Mouse (Mus musculus) limb, embryonic 13.5 days (tissue): ENCODE measurements around the gene Kctd13. TPM values are rescaled to one million over a fixed set of nuclear protein-coding genes. Genes with fewer than 3 reads are reported as not detected.

Experiments
- ATAC-seq: fragments of 200-750 bp; cut with Nextera tagmentation; 2 replicates; pipeline ENCODE4 v1.8.0; 2017; ENCODE audit warnings: low read depth, moderate number of reproducible peaks, moderate TSS enrichment; ENCODE audit not compliant: low FRiP score
- H3K27ac ChIP-seq: fragments of 300-500 bp; sonication (generic); 2 replicates; pipeline ENCODE4 v1.5.1; 2015; ENCODE audit warnings: inconsistent platforms, mild to moderate bottlenecking, moderate library complexity
- H3K27me3 ChIP-seq: fragments of 300-500 bp; sonication (generic); 2 replicates; pipeline ENCODE4 v1.6.1; 2015; ENCODE audit warnings: mild to moderate bottlenecking, inconsistent platforms
- H3K36me3 ChIP-seq: fragments of 300-500 bp; sonication (generic); 2 replicates; pipeline ENCODE4 v1.6.1; 2015; ENCODE audit warnings: inconsistent platforms, mild to moderate bottlenecking, moderate library complexity
- H3K4me1 ChIP-seq: fragments of 300-500 bp; sonication (generic); 2 replicates; pipeline ENCODE4 v1.6.1; 2015; ENCODE audit warnings: inconsistent platforms
- H3K4me2 ChIP-seq: fragments of 300-500 bp; sonication (generic); replicated peaks from 2 replicates; pipeline ENCODE4 v1.6.1; 2015; ENCODE audit warnings: inconsistent platforms, mild to moderate bottlenecking, moderate library complexity
- H3K4me3 ChIP-seq: fragments of 300-500 bp; sonication (generic); 2 replicates; pipeline ENCODE4 v1.5.1; 2015; ENCODE audit warnings: moderate library complexity, mild to moderate bottlenecking, inconsistent platforms
- H3K9ac ChIP-seq: fragments of 300-500 bp; sonication (generic); 2 replicates; pipeline ENCODE4 v1.6.1; 2015; ENCODE audit warnings: mild to moderate bottlenecking, inconsistent platforms
- H3K9me3 ChIP-seq: fragments of 300-500 bp; sonication (generic); 2 replicates; pipeline ENCODE4 v1.6.1; 2016; ENCODE audit warnings: inconsistent platforms
- WGBS: fragments of 180-500 bp; shearing (Covaris S2); methylation state at CpG from one replicate; pipeline ENCODE4 v1.1.7; 2015; 5-methylcytosine and 5-hydroxymethylcytosine counted together
- polyA plus RNA-seq: library from polyadenylated mRNA; unstranded; fragments of >200 nt; fragmentation: Nextera tagmentation; extraction: Ambion mirVana; gene quantifications from 2 replicates; pipeline ENCODE4 v1.2.1, GENCODE M21; 2015

Gene Kctd13
- polyA plus RNA-seq, 1 experiment from 2014 or later: 16.9 TPM

DNA sequence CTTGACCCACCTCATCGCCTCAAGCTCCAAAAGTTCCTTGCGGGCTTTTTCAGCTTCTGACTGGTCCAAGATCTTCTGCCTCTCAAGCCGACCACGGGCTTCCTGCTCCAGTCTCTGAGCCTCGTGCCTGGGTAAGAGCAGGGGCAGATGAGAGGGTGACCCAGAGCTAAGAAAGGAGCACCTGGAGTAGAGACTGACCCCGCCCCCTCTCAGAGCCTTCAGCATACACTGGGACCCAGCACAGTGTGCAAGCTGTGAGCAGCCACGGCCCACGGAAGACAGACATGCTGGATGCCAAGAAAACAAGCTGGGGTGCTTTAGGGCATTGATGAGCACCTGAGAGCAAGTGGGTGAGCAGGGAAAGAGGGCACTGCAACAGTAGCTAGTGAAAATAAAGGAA, 60.1 kb downstream of the Kctd13 start:
- H3K27ac ChIP-seq: no peak overlapping the region
- H3K36me3 ChIP-seq: no peaks in the 10 kb centered on the region
- 69% methylated on average over 8 of the region's 8 CpGs for WGBS
- 0 out of 2 replicates have a peak, but pooled peaks cover 4% of the 10 kb centered on the region for H3K4me1 ChIP-seq
- H3K9ac ChIP-seq: no peak overlapping the region
- H3K4me2 ChIP-seq: no peak overlapping the region
- H3K27me3 ChIP-seq: no peaks in the 10 kb centered on the region
- ATAC-seq: no peak
- H3K4me3 ChIP-seq: no peak overlapping the region
- no peaks in the 10 kb centered on the region for H3K9me3 ChIP-seq

Other genes with a start within 250 kb of the Kctd13 start
- 134 and 138 TPM in 2 replicates for gene Bola2, start 233.5 kb upstream of the Kctd13 start, polyA plus RNA-seq
- 15.2 and 15.9 TPM in 2 replicates for gene Slx1b, start 233.1 kb upstream of the Kctd13 start, polyA plus RNA-seq
- gene Coro1a, start 221.1 kb upstream of the Kctd13 start, polyA plus RNA-seq: 34.1 and 36.6 TPM in 2 replicates
- gene Mapk3, start 169.3 kb upstream of the Kctd13 start, polyA plus RNA-seq: 49.6 and 50.3 TPM in 2 replicates
- gene Gdpd3, start 162.5 kb upstream of the Kctd13 start, polyA plus RNA-seq: 1.7 and 2.1 TPM in 2 replicates
- gene Ypel3, start 151.9 kb upstream of the Kctd13 start, polyA plus RNA-seq: 114 and 121 TPM in 2 replicates
- gene Tbx6, start 147.4 kb upstream of the Kctd13 start, polyA plus RNA-seq: 0.53 and 0.64 TPM in 2 replicates
- 287 and 322 TPM in 2 replicates for gene Ppp4c, start 136.4 kb upstream of the Kctd13 start, polyA plus RNA-seq
- gene Fam57b, start 131.2 kb upstream of the Kctd13 start, polyA plus RNA-seq: 0.18 and 0.52 TPM in 2 replicates
- not detected in 2 replicates for gene 4930451I11Rik, start 97.2 kb upstream of the Kctd13 start, polyA plus RNA-seq
- 1.5 and 1.9 TPM in 2 replicates for gene Doc2a, start 81.5 kb upstream of the Kctd13 start, polyA plus RNA-seq
- 39.8 and 48.3 TPM in 2 replicates for gene Hirip3, start 66.9 kb upstream of the Kctd13 start, polyA plus RNA-seq
- 96.8 and 108 TPM in 2 replicates for gene Ino80e, start 66.5 kb upstream of the Kctd13 start, polyA plus RNA-seq
- gene Taok2, start 44.2 kb upstream of the Kctd13 start, polyA plus RNA-seq: 54.4 and 57.2 TPM in 2 replicates
- gene Tmem219, start 6.0 kb upstream of the Kctd13 start, polyA plus RNA-seq: 24.5 and 27.0 TPM in 2 replicates
- gene Asphd1, start 20.7 kb downstream of the Kctd13 start, polyA plus RNA-seq: 0.20 TPM in 1 of 2 replicates, not detected in the other
- 0.33 and 0.66 TPM in 2 replicates for gene Sez6l2, start 21.7 kb downstream of the Kctd13 start, polyA plus RNA-seq
- 97.1 and 105 TPM in 2 replicates for gene Cdipt, start 47.0 kb downstream of the Kctd13 start, polyA plus RNA-seq
- gene Cdiptos, start 47.2 kb downstream of the Kctd13 start, polyA plus RNA-seq: 0.65 and 1.9 TPM in 2 replicates
- gene Mvp, start 85.7 kb downstream of the Kctd13 start, polyA plus RNA-seq: 5.5 and 5.6 TPM in 2 replicates
- gene Pagr1b, start 87.6 kb downstream of the Kctd13 start, polyA plus RNA-seq: 0.31 TPM in 1 of 2 replicates, not detected in the other
- gene Pagr1a, start 88.5 kb downstream of the Kctd13 start, polyA plus RNA-seq: 48.2 and 70.2 TPM in 2 replicates
- gene Gm42742, start 92.2 kb downstream of the Kctd13 start, polyA plus RNA-seq: 52.2 and 64.8 TPM in 2 replicates
- gene Prrt2, start 92.3 kb downstream of the Kctd13 start, polyA plus RNA-seq: 6.9 and 10.4 TPM in 2 replicates
- gene Maz, start 98.2 kb downstream of the Kctd13 start, polyA plus RNA-seq: 61.9 and 64.6 TPM in 2 replicates
- gene Kif22, start 113.6 kb downstream of the Kctd13 start, polyA plus RNA-seq: 113 and 118 TPM in 2 replicates
- not detected in 2 replicates for gene Zg16, start 158.4 kb downstream of the Kctd13 start, polyA plus RNA-seq
- 2.6 and 2.7 TPM in 2 replicates for gene AI467606, start 162.5 kb downstream of the Kctd13 start, polyA plus RNA-seq
- gene Qprt, start 193.3 kb downstream of the Kctd13 start, polyA plus RNA-seq: 3.1 and 3.4 TPM in 2 replicates
- gene Spn, start 208.9 kb downstream of the Kctd13 start, polyA plus RNA-seq: 0.25 and 0.34 TPM in 2 replicates